Mouse (Mus musculus) NIH3T3 (cell line): ENCODE data around the gene Arl3.

Experiments
- DNase-seq: peaks from one replicate; pipeline ENCODE4 v3.0.0-alpha.2; 2012; ENCODE audit warnings: low read depth

Arl3 gene

DNA sequence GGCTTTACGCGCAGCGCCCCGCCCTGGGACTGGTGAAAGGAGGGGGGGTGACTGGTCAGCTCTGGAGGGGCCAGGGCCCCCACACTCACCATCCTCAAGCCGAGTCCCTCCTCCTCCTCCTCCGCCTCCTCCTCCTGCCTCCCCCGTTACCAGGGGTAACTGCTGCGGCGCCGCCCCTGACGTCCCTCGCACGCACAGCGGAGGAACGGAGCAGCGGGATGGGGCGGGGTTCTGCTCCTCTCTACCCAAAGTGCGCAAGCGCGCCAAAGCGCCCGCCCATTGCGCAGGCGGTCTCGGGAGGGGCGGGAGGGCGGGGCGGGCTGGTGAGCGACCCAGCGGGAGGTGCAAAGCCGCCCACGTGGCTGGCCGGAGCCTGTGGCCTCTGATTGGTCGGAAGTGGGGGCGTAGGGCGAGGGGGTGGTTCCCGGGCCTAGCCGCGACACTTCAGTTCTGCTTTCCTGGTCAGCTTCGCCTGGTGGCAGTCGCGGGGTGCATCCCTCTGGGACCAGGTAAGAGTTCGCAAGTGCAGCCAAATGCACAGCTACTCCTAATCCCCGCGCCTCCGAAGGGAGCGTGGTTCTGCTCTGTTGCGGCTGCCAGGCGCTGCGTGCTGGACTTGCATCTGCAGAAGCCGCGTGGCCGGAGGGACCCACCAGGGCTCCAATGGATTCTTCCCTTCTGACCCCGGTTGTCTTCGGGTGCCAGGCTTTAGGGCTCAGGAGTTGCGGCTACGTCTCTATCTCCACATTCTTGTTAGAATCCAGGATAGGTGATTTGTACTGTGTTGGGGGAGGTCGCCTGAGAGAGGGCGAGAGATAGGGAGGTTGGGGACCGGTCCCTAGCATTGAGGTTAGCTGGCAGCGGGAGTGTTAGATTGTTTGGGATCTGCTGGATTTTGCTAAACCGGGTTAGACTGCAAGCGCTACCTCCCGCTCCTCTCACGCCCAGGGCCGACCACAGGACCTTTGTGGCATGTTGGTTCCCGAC lies at the start of gene Arl3, which contains the start of gene Sfxn2:
Gene Arl3, minus strand, starts transcription at position 248 of the 987 bp plus-strand sequence.
Gene Sfxn2, plus strand, starts transcription at position 415 of the 987 bp plus-strand sequence.
- DNase-seq, result peak; percentile 99

DNA sequence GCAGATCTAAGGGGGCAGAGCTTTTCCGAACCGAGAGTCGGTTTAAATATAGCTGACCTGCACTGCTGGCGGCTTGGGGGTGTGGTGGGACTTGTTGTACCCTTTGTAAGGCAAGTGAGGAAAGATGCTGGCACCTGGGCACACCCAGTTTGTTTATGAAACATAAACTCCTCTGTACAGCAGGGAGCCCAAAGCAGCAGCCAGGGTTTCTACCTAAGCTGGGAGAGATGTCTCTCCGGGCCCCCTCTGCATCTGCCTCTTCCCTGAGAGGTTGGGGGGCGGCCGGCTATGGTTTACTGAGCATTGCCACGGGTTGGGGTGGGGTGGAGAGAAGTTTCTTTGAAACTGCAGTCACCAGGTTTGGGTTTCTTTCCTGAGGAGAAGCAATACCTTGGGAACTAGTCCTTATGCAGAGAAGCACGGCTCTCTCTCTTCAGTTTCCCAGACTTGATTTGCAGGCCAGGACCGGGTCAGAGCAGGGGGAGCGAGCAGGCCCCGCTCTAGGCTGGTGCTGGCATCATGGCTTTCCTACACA lies 49.7 kb upstream of the Arl3 start:
- DNase-seq, result no peak

DNA sequence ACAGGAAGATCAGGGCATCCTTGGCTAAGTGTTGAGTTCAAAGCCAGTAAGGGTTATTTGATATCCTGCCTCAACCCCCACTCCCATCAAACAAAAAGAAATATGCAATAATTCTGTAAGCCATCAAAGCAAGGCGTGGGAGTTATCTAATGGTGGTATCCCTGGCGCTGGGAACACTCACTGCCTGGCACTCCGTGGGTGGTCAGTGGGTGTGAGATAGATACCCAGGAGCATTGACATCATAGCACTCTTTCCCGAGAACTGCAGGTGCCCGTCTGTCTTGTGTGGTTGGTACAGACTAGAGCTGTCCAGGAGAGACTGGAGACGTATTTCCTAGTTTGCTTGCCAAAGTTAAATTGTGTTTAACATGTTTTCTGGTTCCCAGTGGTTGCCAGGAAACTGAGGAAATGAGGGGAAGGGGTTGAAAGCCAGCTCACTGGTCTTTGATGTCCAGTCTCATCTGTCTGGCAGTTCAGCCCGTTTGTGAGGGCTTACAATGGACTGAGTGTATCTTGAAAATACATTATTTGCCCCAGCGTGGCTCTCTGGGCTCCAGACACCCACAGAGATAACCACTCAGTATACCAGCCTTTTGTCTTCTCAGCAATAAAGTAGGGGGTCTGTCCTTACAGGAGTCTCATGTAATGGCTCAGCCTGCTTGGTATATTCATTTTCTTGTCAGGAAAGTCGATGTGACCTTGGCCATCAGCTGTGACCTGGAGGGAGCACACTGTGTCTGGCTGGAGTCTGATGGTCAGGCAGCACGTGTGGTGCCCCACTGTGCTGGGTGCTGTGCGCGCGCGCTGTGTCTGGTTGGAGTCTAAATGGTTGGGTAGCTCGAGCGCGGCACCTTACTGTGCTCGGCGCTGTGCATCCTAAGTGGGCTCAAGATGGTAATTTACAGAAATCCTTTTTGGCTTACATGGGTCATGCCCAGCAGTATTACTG lies 48.5 kb upstream of the Arl3 start:
- DNase-seq, result no peak

DNA sequence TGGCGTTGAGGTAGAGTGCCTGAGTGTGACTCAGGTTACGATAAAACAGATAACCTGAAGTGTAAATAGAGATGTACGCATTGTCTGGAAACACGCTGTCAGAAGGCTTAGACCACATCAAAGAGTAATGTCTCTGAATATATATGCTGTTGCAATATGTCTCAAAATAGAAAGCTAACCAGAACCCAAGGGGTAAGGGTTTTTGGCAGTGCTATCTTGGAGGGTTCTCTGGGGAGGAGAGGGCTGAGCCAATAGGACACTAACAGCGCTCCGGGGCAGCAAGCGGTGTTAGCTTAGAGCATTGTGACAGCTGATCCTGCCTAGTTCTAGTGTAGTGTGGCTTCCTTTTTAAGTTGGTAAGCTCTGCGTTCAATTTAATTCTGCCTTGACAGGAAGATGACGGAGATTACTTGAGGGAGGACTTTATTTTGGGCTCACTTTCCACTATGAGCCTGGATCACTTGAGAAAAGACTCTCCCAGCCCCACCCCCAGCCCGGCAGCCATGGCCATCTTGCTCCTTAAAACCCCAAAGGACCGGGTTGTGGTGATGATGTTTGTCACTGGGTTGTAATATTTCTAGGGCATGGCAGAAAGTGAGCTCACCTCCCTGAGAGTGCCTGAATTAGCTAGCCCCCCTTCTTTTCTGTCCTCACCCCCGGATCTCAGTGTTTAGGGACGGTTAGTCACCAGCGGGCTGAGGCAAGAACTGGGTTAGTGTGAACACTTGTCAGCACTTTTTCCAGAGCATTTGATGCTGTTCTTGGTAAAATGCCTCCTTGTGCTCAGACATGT lies 47.2 kb upstream of the Arl3 start:
- peak; percentile 61 for DNase-seq

DNA sequence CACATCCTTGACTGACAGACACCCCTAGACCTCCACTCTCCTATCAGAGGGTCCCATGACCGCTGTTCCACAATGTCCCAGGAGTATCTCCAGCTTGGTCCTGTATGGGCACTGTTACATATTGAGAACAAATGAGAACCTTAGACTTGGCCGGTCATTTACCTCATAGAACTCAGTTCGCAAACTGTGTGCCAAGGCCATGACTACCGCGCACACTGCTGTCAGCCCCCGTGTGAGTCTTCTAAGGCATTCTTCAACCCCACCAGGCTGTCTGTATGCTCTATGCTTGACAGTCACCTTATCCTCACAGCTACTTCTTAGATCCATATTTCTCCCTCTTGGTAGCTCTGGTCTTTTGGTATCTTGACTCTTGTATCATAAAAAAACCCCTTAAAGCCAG lies 46.5 kb upstream of the Arl3 start:
- DNase-seq, result no peak

DNA sequence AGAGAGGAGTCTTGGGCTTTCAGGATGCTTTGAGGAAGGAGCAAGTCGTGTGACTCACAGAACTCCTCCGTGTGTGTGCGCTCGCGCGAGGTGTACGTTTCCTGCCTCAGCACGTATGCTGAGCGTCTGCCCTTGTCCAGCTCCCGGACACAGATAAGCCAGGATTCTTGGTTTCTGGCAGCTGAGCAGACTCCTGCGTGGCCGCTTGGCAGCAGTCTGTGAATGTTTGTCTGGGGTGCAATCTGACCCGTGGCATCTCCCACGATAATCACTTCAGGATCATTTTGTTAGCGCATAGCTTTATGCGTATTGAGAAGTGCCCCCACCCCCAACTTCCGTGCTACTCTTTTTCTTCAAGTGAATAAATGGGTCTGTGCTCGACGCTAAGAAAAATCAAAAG lies 46.0 kb upstream of the Arl3 start:
- no peak for DNase-seq

DNA sequence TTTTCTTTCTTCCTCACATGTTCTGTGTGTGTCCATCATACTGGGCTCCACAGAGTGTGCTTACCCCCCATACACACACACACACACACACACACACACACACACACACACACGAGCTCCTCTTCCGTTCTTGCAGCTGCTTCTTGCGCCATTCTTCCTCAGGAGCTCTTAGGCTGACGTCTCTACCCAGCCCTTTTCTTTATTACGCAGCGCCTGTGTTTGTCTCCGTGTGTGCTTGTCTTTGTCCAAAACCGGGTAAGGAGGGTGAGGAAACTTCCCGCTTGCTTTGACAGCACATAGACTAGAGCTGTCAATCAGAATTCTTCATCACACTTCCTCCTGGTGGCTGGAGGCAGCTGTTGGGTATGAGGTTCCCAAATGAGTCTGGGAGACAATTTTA lies 45.3 kb upstream of the Arl3 start:
- no peak for DNase-seq

DNA sequence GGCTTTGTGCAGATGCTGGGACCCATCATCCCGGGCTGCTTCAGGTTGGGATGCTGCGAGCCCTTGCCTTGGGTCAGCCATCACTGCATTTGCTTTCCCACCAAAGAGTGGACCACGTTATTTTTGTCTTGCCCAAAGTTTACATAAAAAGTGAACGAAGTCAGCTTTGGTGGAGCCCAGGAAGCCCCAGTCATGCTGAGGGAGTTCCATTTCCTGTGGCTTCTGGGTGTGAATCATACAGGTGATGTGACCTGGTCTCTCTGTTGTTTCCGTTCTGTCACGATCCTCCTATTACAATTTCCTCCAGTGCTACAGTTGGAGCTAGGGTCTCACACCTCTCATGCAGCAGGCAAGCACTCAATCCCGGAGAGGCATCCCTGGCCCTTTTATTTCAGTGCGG lies 44.4 kb upstream of the Arl3 start:
- DNase-seq, result no peak

DNA sequence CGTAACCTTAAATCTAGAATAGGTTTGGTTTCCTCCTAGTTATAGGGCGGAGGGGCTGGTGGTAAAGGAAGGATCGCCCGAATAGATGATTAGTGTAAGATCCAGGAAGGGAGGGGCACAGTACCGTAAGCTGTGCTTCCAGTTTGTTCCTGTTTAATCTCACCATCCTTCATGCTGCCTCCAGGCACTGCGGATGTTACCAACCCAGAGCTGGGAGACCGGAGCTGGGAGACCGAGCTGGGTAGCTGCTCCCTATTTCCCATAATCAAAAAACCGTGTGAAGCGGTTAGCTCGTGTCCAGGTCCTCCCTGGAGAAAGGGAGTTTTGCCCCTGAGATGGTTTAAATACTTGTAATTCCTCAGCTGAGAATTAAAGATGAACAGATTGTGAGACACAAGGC lies 43.4 kb upstream of the Arl3 start:
- DNase-seq, result no peak

DNA sequence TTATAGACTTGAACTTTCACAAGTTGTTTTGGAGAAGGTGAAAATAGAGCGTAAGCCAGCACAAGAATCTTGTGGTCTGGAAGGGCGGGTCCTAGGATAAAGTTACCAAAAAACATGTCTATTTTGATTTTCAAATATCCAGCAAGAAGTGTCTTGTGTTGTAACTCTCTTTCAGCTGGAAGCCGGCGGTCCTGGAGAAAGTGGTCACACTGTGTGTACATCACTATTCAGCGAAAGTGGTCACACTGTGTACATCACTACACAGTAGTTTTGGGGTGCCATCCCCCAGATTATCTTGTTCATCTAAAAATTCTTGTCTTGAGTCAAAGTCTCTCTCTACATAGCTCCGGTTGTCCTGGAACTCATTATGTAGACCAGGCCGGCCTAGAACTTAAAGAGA lies 35.2 kb upstream of the Arl3 start:
- peak; percentile 50 for DNase-seq

DNA sequence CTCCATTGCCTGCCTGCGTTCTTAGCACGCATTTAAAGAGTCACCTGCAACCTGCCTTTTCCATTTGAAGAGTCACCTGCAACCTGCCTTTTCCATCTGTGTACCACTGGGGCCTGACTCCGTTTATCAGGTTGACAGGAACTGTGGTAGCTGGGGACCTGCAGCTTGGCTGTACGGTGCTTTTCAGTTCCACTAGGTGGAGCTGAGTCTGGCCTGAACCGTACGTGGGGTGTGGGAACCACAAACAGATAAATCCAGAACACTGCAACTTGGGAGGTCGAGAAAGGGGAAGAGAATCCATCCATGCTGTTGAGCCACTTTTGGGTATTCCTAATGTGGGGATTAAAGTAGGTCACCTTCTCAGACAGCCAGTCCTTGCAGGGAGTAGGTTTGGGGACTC lies 34.4 kb upstream of the Arl3 start:
- peak; percentile 22 for DNase-seq

DNA sequence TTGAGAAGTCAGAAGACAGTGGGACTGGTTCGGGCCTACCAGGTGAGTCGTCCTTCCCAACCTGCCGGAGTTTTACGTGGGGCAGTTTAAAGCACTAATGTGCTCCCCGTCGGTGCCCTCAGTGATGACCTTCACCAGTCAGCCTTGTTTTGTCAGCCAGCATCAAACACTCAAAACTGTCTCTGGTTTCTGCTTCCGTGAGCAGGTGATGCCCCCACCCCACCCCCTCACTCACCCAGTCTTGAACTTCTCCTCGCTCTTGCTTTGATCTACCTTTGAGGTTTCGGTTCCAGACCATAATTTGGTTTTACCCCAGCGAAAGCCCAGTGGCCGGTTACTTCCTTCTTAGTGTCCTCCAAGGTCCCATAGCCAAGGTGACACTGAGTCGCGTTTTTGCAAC lies 33.7 kb upstream of the Arl3 start:
- no peak for DNase-seq

DNA sequence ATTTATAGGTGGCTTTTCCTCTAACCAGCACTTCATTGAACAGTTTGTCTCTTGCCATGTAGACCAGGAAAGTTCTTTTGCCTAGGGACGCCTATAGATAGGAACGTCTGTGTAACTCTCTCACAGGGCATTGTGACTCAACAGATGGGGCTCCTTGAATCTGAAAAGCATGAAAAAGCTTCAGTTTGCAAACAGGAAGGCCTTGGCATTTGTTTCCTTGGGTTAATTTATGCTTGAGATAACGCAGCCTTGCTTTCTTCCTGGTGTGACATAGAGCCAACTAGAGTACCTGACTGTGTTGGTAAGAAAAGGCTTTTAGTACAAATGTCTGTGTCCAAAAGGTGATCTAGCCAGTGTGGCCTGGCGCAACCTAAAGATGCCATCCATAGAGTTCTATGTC lies 29.4 kb upstream of the Arl3 start:
- no peak for DNase-seq

DNA sequence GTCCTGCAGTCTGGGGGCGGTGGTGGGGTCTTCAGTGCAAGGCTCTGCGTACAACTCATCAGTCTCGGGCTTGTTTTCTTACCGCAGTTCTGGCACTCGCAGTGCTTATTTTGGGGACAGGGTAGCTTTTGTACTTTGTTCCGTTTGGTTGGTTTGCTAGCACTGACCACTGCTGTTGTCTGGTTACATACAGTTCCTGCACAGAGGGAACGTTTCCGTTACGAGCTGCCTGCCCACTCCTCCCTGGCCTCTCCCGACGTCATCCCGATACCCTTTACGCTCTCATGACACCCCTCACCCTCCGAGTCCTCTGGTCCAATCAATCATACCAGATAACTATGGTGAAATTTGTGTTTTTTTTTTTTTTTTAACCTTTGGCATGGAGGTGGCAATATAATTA lies 28.5 kb upstream of the Arl3 start:
- no peak for DNase-seq

DNA sequence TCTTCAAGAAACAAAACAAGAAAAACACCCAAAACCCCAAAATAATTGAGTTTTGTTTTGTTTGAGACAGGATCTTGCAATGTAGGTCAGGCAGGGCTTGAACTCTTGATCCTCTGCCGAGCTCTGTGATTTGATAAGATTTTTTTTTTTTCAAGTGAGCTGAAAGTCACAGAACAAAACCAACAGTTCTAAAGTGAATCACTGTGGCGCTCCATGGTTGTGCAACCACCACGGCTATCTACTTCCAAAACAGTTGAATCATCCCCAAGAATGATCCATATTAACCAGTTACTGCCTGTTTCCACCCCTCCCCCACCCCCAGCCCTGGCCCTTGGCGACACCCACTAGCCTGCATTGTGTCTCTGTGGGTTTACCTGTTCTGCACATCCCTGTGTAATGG lies 27.4 kb upstream of the Arl3 start:
- DNase-seq, result peak; percentile 87

DNA sequence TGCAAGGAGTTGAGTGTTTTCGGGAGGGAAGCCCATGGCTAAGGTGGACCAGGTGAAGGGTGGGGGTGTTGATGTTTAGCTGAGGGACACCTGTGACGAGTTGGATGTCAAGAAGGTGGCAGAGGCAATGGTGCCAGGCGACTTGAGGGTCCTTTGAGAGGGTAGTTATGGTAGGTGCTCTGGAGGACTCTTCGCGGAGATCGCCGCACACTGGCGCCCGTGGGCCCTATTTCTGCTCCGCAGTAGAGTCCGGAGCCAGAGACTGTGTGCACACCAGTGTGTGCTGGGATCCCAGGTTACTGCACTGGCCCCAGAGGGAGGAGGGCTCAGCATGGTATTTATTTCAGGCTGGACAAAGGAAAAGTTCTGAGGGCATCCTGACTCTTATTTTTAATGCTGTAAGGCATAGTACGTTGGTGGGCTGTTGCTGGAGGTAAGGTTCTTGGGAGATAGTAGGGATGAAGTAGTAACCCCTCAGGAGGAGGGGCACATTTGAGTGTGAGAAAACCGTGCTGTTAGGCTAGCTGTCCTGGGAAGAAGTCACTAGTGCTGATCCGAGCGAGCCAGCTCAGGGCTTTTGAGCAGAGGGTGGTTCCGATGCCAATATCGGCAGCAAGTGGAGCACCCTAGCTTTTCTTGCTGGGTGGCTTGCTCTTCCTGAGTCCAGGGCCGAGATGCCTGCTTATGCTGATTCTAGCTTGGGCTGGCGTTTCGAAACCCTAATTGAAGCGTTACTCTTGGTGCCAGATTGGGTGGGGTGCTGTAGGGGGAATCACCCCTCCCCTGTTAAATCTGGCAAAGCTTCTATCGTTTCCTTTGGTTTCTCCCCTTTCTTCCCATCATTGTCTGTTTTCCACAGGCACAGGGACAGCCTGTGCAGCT lies 26.6 kb upstream of the Arl3 start:
- peak; percentile 77 for DNase-seq

DNA sequence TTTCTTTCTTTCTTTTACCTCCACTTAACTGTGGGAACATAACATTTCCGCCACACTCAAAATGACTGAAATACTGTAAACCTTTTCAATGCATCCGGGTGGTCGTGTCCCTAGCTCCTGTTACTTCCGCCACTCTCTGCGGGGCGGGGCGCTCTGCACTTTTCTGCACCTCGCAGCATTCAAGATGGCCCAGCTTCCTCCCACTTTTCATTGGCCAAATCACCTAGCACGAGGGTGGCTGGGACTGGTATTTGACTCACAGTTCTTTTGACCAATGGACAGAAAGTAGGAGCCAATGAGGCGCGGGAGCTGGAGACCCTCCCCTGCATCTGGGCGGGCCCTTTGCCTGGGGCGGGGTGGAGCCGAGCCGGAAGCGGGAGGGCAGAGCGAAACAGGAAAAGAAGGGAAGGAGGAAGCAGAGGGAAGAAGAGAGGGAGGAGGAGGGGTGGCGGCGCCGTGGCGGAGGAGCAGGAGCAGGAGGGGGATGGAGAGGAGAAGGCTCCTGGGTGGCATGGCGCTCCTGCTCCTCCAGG lies 25.8 kb upstream of the Arl3 start, which contains the start of gene Wbp1l:
Gene Wbp1l, plus strand, starts transcription at position 365 of the 533 bp plus-strand sequence.
- DNase-seq, result peak; percentile 99

DNA sequence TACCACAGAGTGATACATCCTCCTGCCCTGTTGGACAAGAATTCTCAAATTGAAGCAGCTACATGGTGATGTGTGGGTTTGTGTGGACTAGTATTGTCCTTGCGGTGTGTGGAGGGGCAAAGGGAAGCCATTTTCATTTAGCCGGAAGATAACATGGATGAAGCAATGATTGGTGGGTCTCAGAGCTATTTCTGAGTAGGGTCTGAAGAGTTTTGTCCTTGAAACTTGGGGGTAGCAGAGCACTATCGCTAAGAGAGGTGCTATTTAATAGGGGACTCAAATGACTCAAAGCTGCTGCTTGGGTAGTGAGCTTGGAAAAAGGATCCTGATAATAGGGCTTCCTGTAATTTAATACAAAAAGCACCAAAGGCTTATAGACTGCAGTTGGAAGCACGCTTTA lies 25.2 kb upstream of the Arl3 start:
- peak; percentile 9 for DNase-seq

DNA sequence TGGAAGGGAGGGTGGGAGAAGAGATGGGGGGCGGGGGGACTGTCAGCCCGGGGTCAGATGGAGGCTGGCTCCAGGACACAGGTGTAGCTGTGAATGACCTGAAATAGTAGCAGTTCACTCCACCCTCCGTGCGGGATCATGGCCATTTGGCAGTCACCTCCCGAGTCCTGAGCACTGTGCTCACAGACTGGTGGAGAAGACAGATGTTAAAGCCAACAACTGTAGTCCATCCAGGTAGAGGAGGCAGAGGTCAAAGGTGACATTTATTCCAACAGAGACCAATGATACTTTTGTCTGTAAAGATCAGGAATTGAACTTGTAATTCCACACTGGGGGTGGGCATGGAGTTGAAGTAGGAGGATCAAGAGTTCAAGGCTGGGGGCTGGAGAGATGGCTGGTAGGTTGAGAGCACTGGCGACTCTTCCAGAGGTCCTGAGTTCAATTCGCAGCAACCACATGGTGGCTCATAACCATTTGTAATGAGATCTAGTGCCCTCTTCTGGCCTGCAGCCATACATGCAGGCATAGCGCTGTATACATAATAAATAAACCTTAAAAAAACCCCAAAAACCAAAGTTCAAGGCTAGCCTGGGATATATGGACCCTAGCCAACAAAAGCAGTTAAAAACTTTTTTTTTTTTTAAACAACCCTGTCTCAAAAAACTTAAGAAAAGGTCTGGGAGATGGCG lies 19.9 kb upstream of the Arl3 start:
- peak; percentile 52 for DNase-seq

DNA sequence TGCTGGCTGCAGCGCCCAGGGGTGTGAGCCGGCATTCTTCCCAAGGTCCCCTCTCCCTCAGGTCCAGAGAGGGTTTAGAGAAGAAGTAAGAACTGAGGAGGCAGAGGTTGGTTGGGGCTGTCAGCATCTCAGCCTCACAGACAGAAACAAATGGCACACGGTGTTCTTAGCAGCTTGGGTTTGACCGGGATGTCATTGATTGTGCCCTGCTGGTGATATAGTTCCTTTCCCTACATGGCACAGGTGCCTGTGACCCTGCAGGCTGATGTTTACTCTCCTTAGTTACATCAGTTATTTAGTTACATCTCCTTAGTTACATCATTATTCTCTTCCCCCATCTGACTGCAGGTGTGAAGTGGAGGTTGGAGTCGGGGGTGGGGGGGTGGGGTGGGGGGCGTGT lies 18.6 kb upstream of the Arl3 start:
- no peak for DNase-seq
